Mouse (Mus musculus): ENCODE results near the gene Crkl. TPM values are rescaled to one million over a fixed set of nuclear protein-coding genes. Genes with fewer than 3 reads are reported as not detected.

Crkl gene
- polyA plus RNA-seq, 1 experiment from 2014 or later: 59.9 TPM

DNA sequence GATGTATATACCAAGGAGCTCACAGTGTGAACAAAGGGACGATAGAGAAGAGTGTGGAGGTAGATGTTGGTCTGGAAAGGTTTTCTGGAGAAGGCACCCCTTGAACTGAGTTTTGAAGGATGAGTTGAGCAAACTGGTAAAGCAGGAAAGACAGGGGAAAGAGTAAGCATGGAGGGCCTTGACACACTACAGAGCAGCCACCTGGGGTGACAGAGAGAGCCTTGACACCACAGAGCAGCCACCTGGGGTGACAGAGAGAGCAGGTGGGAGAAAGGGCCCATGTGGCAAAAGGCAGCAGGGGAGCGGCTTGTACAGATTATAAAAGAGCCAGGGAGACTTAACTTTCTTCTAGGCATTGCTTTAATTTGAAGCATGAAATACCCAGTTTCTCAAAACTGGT, 23.0 kb downstream of the Crkl start:
- Histone ChIP-seq H3K9ac (ENCODE audit: low read depth, low read length) (no peak overlapping the region), H3K4me3 (ENCODE audit: low read depth, low read length) (no peak overlapping the region), H3K36me3 (ENCODE audit: control insufficient read depth, insufficient read depth, low read length) (peaks cover 46% of the 10 kb centered on the region), H3K27me3 (replicated peaks; ENCODE audit: control insufficient read depth, insufficient read depth, low read length) (no peaks in the 10 kb centered on the region), H3K4me1 (ENCODE audit: control insufficient read depth, insufficient read depth, low read length) (no peaks in the 10 kb centered on the region), H3K27ac (replicated peaks; ENCODE audit: low read depth, low read length) (no peak overlapping the region), H3K9me3 (ENCODE audit: control insufficient read depth, low read length) (no peaks in the 10 kb centered on the region), H3K4me2 (ENCODE audit: low read depth, low read length) (no peak overlapping the region)
- WGBS: 79% methylated on average over 2 of the region's 2 CpGs
- DNase-seq (ENCODE audit: low spot score): no peak
- ATAC-seq (ENCODE audit: low read depth): no peak

DNA sequence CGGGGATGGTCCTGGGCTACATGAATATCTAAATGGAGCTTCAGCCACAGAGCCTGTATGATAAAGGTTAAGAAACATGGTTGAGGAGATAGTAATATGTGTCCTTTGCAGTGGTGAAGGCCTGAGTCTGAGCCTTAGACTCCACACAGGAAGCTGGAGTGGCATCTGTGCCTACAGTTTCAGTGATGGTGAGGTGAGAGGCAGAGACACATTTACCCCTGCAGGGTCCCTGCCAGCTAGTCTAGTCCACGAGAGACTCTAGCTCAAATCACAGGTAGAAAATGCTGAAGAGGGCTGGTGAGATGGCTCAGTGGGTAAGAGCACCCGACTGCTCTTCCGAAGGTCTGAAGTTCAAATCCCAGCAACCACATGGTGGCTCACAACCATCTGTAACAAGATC, 23.5 kb downstream of the Crkl start:
- no peak overlapping the region for H3K27ac ChIP-seq (replicated peaks; ENCODE audit: low read depth, low read length)
- DNase-seq (ENCODE audit: low spot score) (no peak), ATAC-seq (ENCODE audit: low read depth) (no peak)
- no peaks in the 10 kb centered on the region for H3K4me1 ChIP-seq (ENCODE audit: control insufficient read depth, insufficient read depth, low read length)
- H3K9me3 ChIP-seq (ENCODE audit: control insufficient read depth, low read length): no peaks in the 10 kb centered on the region
- WGBS: 88% methylated on average over 4 of the region's 4 CpGs
- H3K36me3 ChIP-seq (ENCODE audit: control insufficient read depth, insufficient read depth, low read length): peaks cover 44% of the 10 kb centered on the region
- H3K9ac ChIP-seq (ENCODE audit: low read depth, low read length): no peak overlapping the region
- no peak overlapping the region for H3K4me3 ChIP-seq (ENCODE audit: low read depth, low read length)
- no peak overlapping the region for H3K4me2 ChIP-seq (ENCODE audit: low read depth, low read length)
- no peaks in the 10 kb centered on the region for H3K27me3 ChIP-seq (replicated peaks; ENCODE audit: control insufficient read depth, insufficient read depth, low read length)

DNA sequence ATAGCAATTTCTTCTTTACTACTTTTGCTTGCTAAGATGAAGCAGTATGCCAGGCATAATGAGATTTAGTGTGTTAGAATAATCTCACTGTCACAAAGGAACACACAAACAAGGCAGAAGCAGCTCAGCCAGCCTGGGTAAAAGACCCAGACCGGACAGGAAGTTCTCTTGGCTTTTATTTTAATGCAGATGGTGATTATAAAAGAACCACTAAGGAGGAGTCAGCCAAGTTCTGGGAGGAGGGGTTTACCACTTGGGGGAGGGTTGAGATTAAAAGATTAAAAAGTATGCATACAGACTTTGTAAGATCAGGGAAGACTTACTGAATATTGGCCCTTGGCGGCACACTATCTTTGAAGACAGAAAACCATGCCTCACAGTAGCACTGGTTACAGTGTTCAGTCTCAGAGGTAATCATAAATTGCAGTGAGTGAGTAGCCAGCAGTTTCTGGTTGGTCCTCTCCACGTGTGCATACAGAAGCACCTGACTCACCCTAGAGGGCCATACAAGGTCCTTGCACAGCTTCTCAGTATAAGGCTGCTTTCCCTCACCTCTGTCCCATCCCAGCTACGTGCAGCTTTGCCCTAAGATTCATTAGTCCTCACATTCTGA, 26.6 kb downstream of the Crkl start:
- Histone ChIP-seq H3K9me3 (ENCODE audit: control insufficient read depth, low read length) (no peaks in the 10 kb centered on the region), H3K36me3 (ENCODE audit: control insufficient read depth, insufficient read depth, low read length) (peaks cover 34% of the 10 kb centered on the region), H3K27ac (replicated peaks; ENCODE audit: low read depth, low read length) (no peak overlapping the region), H3K4me3 (ENCODE audit: low read depth, low read length) (no peak overlapping the region), H3K9ac (ENCODE audit: low read depth, low read length) (no peak overlapping the region), H3K4me1 (ENCODE audit: control insufficient read depth, insufficient read depth, low read length) (no peaks in the 10 kb centered on the region), H3K4me2 (ENCODE audit: low read depth, low read length) (no peak overlapping the region), H3K27me3 (replicated peaks; ENCODE audit: control insufficient read depth, insufficient read depth, low read length) (no peaks in the 10 kb centered on the region)
- no peak for ATAC-seq (ENCODE audit: low read depth)
- no peak for DNase-seq (ENCODE audit: low spot score)
- WGBS: 81% methylated on average over 4 of the region's 4 CpGs

GRCm38 (mm10) chr16:17481465-17481864, 29.7 kb downstream of the Crkl start:
- Histone ChIP-seq H3K36me3 (ENCODE audit: control insufficient read depth, insufficient read depth, low read length) (peaks cover 64% of the 10 kb centered on the region), H3K4me3 (ENCODE audit: low read depth, low read length) (no peak overlapping the region), H3K4me1 (ENCODE audit: control insufficient read depth, insufficient read depth, low read length) (no peaks in the 10 kb centered on the region), H3K9ac (ENCODE audit: low read depth, low read length) (no peak overlapping the region), H3K27ac (replicated peaks; ENCODE audit: low read depth, low read length) (no peak overlapping the region), H3K9me3 (ENCODE audit: control insufficient read depth, low read length) (no peaks in the 10 kb centered on the region), H3K27me3 (replicated peaks; ENCODE audit: control insufficient read depth, insufficient read depth, low read length) (no peaks in the 10 kb centered on the region), H3K4me2 (ENCODE audit: low read depth, low read length) (no peak overlapping the region)
- no peak for ATAC-seq (ENCODE audit: low read depth)
- DNase-seq (ENCODE audit: low spot score): no peak
- 95% methylated on average over 2 of the region's 2 CpGs for WGBS

GRCm38 (mm10) chr16:17486505-17486904, 34.7 kb downstream of the Crkl start:
- no peak for ATAC-seq (ENCODE audit: low read depth)
- H3K4me2 ChIP-seq (ENCODE audit: low read depth, low read length): no peak overlapping the region
- no peak overlapping the region for H3K9ac ChIP-seq (ENCODE audit: low read depth, low read length)
- 38% methylated on average over 3 of the region's 3 CpGs for WGBS
- no peak overlapping the region for H3K4me3 ChIP-seq (ENCODE audit: low read depth, low read length)
- DNase-seq (ENCODE audit: low spot score): peak; percentile 68
- no peaks in the 10 kb centered on the region for H3K9me3 ChIP-seq (ENCODE audit: control insufficient read depth, low read length)
- peaks cover 12% of the 10 kb centered on the region; the same call in 1 of the 2 replicates for H3K27me3 ChIP-seq (replicated peaks; ENCODE audit: control insufficient read depth, insufficient read depth, low read length)
- H3K4me1 ChIP-seq (ENCODE audit: control insufficient read depth, insufficient read depth, low read length): no peaks in the 10 kb centered on the region
- H3K36me3 ChIP-seq (ENCODE audit: control insufficient read depth, insufficient read depth, low read length): peaks cover 58% of the 10 kb centered on the region
- H3K27ac ChIP-seq (replicated peaks; ENCODE audit: low read depth, low read length): no peak overlapping the region

- Histone ChIP-seq H3K27me3 (replicated peaks; ENCODE audit: control insufficient read depth, insufficient read depth, low read length) (peaks cover 12% of the 10 kb centered on the region; the same call in 1 of the 2 replicates), H3K27ac (replicated peaks; ENCODE audit: low read depth, low read length) (no peak overlapping the region), H3K4me3 (ENCODE audit: low read depth, low read length) (peak overlapping the region; percentile 46), H3K4me2 (ENCODE audit: low read depth, low read length) (peak overlapping the region; percentile 90), H3K36me3 (ENCODE audit: control insufficient read depth, insufficient read depth, low read length) (peaks cover 44% of the 10 kb centered on the region), H3K4me1 (ENCODE audit: control insufficient read depth, insufficient read depth, low read length) (no peaks in the 10 kb centered on the region), H3K9ac (ENCODE audit: low read depth, low read length) (no peak overlapping the region; the same call in 1 of the 2 replicates), H3K9me3 (ENCODE audit: control insufficient read depth, low read length) (no peaks in the 10 kb centered on the region)
- WGBS: 46% methylated on average over 14 of the region's 14 CpGs
- DNase-seq (ENCODE audit: low spot score): peak; percentile 27
- 0 out of 2 replicates have a peak, but pooled peaks have one; percentile 1 for ATAC-seq (ENCODE audit: low read depth)
These were observed 37.0 kb downstream of the Crkl start for GRCm38 (mm10) chr16:17488478-17489468.

- H3K4me2 ChIP-seq (ENCODE audit: low read depth, low read length): peak within 1 kb of the TSS; percentile 90
- peaks cover 12% of the 10 kb centered on the region; the same call in 1 of the 2 replicates for H3K27me3 ChIP-seq (replicated peaks; ENCODE audit: control insufficient read depth, insufficient read depth, low read length)
- H3K9ac ChIP-seq (ENCODE audit: low read depth, low read length): peak within 1 kb of the TSS; percentile 61
- DNase-seq (ENCODE audit: low spot score): no peak
- no peaks in the 10 kb centered on the region for H3K4me1 ChIP-seq (ENCODE audit: control insufficient read depth, insufficient read depth, low read length)
- ATAC-seq (ENCODE audit: low read depth): peak; percentile 85
- peak within 1 kb of the TSS; percentile 46 for H3K4me3 ChIP-seq (ENCODE audit: low read depth, low read length)
- H3K9me3 ChIP-seq (ENCODE audit: control insufficient read depth, low read length): no peaks in the 10 kb centered on the region
- peaks cover 36% of the 10 kb centered on the region for H3K36me3 ChIP-seq (ENCODE audit: control insufficient read depth, insufficient read depth, low read length)
- 2% methylated on average over 28 of the region's 47 CpGs for WGBS
- H3K27ac ChIP-seq (replicated peaks; ENCODE audit: low read depth, low read length): no peak within 1 kb of the TSS
These were observed 37.8 kb downstream of the Crkl start, which contains the start of gene Aifm3 for GRCm38 (mm10) chr16:17489469-17490111. Gene Aifm3 (plus strand): TSS chr16:17489611.

DNA sequence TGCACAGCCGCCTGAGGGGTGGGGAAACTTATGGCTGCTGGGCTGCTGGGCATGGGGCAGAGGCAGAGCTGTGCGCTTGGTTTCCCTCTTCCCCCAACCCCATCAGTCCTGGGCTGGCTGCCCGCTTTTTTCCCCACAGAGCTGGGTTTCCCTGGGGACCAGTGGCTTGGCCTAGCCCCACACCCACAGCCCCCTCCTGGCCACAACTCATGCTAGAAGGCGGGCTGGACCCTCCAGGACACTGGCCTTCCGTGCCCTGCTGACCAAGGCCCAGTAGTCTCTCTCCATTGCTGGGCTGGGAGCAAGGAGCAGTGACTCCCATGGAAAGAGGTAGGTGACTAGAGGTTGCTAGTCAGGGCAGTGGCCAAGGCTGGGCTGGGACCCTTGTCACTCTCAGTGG, 39.4 kb downstream of the Crkl start:
- Histone ChIP-seq H3K9ac (ENCODE audit: low read depth, low read length) (no peak overlapping the region), H3K4me3 (ENCODE audit: low read depth, low read length) (no peak overlapping the region), H3K9me3 (ENCODE audit: control insufficient read depth, low read length) (no peaks in the 10 kb centered on the region), H3K4me2 (ENCODE audit: low read depth, low read length) (no peak overlapping the region), H3K36me3 (ENCODE audit: control insufficient read depth, insufficient read depth, low read length) (peaks cover 20% of the 10 kb centered on the region; the same call in 1 of the 2 replicates), H3K27me3 (replicated peaks; ENCODE audit: control insufficient read depth, insufficient read depth, low read length) (peaks cover 12% of the 10 kb centered on the region; the same call in 1 of the 2 replicates), H3K27ac (replicated peaks; ENCODE audit: low read depth, low read length) (no peak overlapping the region), H3K4me1 (ENCODE audit: control insufficient read depth, insufficient read depth, low read length) (0 out of 2 replicates have a peak, but pooled peaks cover under 1% of the 10 kb centered on the region)
- 83% methylated on average over 5 of the region's 5 CpGs for WGBS
- DNase-seq (ENCODE audit: low spot score) (no peak), ATAC-seq (ENCODE audit: low read depth) (no peak)
